Mouse (Mus musculus): ENCODE results near the gene Scn3a. TPM values are rescaled to one million over a fixed set of nuclear protein-coding genes. Genes with fewer than 3 reads are reported as not detected.

Scn3a gene
- polyA plus RNA-seq, 1 experiment from 2014 or later = 37.5 TPM

DNA sequence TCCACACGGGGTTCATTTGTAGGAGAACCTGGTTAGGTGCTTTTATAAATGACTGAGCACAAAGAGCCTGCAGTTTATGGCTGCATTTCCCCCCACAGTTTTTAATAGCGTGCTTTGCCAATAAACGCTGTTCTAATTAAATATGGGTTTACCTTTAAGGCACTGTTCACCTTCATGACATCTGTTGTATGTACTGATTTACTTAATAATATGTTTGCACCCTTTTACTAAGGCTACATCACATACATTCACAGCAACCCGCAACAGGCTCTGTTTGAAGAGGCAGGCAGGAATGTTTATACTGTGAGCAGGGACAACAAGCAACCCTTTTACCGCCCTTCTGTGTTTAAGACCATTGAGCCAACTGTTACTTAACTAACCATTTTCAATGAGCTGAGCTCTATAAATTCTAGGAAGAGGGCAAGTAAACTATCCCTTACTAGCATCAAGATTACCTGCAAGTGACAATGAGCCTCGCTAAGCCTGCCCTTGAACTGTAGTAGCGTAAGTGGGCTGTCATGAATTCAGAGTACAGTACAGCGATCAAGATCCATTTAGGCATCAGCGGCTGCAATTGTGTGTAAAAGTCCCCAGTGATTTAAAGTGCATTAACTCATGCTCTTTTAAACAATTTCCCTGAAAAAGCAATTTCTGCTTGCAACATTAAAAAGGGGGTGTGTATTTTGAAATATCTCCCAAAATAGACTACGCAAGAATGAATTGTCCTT is 35.1 kb downstream of the Scn3a start:
- ATAC-seq (peak; percentile 40; the same call in 1 of the 2 replicates), DNase-seq (ENCODE audit: low spot score) (peak; percentile 42)
- Histone ChIP-seq H3K4me3 (ENCODE audit: low read depth, low read length) (no peak overlapping the region), H3K27me3 (replicated peaks; ENCODE audit: control insufficient read depth, insufficient read depth, low read length) (no peaks in the 10 kb centered on the region), H3K36me3 (ENCODE audit: control insufficient read depth, insufficient read depth, low read length) (no peaks in the 10 kb centered on the region), H3K4me2 (ENCODE audit: low read length) (no peak overlapping the region), H3K9ac (ENCODE audit: low read length) (no peak overlapping the region), H3K9me3 (replicated peaks; ENCODE audit: control insufficient read depth, low read length) (no peaks in the 10 kb centered on the region), H3K4me1 (ENCODE audit: control insufficient read depth, insufficient read depth, low read length) (no peaks in the 10 kb centered on the region), H3K27ac (ENCODE audit: low read depth, low read length) (no peak overlapping the region)
- WGBS = 83% methylated on average over 10 of the region's 10 CpGs

DNA sequence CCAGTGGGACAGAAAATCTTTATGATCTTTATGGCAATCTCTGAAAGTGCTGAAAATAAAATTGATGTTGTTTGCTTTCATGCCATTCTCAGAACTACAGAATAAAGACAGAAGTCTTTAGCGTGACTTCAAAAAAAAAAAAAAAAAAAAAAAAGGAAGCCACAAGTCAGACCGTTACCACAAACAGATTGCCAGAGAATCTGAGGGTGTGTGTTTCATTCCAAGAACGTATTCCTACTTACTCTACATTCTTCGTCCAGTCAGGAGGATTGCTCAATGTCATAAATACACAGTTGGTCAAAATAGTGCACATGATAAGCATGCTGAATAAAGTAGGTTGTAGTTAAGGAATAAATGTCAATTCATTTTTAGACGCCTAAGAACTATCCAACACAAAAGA is 38.3 kb downstream of the Scn3a start:
- Histone ChIP-seq H3K27me3 (replicated peaks; ENCODE audit: control insufficient read depth, insufficient read depth, low read length) (no peaks in the 10 kb centered on the region), H3K27ac (ENCODE audit: low read depth, low read length) (no peak overlapping the region), H3K9me3 (replicated peaks; ENCODE audit: control insufficient read depth, low read length) (no peaks in the 10 kb centered on the region), H3K36me3 (ENCODE audit: control insufficient read depth, insufficient read depth, low read length) (peaks cover 5% of the 10 kb centered on the region; the same call in 1 of the 2 replicates), H3K4me1 (ENCODE audit: control insufficient read depth, insufficient read depth, low read length) (no peaks in the 10 kb centered on the region), H3K9ac (ENCODE audit: low read length) (no peak overlapping the region), H3K4me2 (ENCODE audit: low read length) (no peak overlapping the region), H3K4me3 (ENCODE audit: low read depth, low read length) (no peak overlapping the region)
- WGBS = 77% methylated on average over 5 of the region's 5 CpGs
- ATAC-seq (no peak), DNase-seq (ENCODE audit: low spot score) (no peak)

- Histone ChIP-seq H3K27me3 (replicated peaks; ENCODE audit: control insufficient read depth, insufficient read depth, low read length) (no peaks in the 10 kb centered on the region), H3K4me1 (ENCODE audit: control insufficient read depth, insufficient read depth, low read length) (no peaks in the 10 kb centered on the region), H3K9me3 (replicated peaks; ENCODE audit: control insufficient read depth, low read length) (no peaks in the 10 kb centered on the region), H3K9ac (ENCODE audit: low read length) (no peak overlapping the region), H3K4me3 (ENCODE audit: low read depth, low read length) (no peak overlapping the region), H3K36me3 (ENCODE audit: control insufficient read depth, insufficient read depth, low read length) (peaks cover 9% of the 10 kb centered on the region; the same call in 1 of the 2 replicates), H3K4me2 (ENCODE audit: low read length) (no peak overlapping the region), H3K27ac (ENCODE audit: low read depth, low read length) (no peak overlapping the region)
- no peak for DNase-seq (ENCODE audit: low spot score)
- ATAC-seq = no peak
- WGBS = 83% methylated on average over 6 of the region's 6 CpGs
These were observed 50.7 kb downstream of the Scn3a start for GRCm38 (mm10) chr2:65516703-65517102.

- H3K9me3 ChIP-seq (replicated peaks; ENCODE audit: control insufficient read depth, low read length) = no peaks in the 10 kb centered on the region
- H3K9ac ChIP-seq (ENCODE audit: low read length) = no peak overlapping the region
- H3K4me3 ChIP-seq (ENCODE audit: low read depth, low read length) = no peak overlapping the region
- 87% methylated on average over 12 of the region's 12 CpGs for WGBS
- no peak overlapping the region for H3K4me2 ChIP-seq (ENCODE audit: low read length)
- no peak for ATAC-seq
- H3K36me3 ChIP-seq (ENCODE audit: control insufficient read depth, insufficient read depth, low read length) = peaks cover 11% of the 10 kb centered on the region; the same call in 1 of the 2 replicates
- H3K27me3 ChIP-seq (replicated peaks; ENCODE audit: control insufficient read depth, insufficient read depth, low read length) = no peaks in the 10 kb centered on the region
- no peak overlapping the region for H3K27ac ChIP-seq (ENCODE audit: low read depth, low read length)
- no peak for DNase-seq (ENCODE audit: low spot score)
- no peaks in the 10 kb centered on the region for H3K4me1 ChIP-seq (ENCODE audit: control insufficient read depth, insufficient read depth, low read length)
These were observed 59.2 kb downstream of the Scn3a start for GRCm38 (mm10) chr2:65508217-65508616.

- no peak overlapping the region for H3K27ac ChIP-seq (ENCODE audit: low read depth, low read length)
- peaks cover 13% of the 10 kb centered on the region; the same call in 1 of the 2 replicates for H3K36me3 ChIP-seq (ENCODE audit: control insufficient read depth, insufficient read depth, low read length)
- no peak for DNase-seq (ENCODE audit: low spot score)
- H3K9ac ChIP-seq (ENCODE audit: low read length) = no peak overlapping the region
- no peaks in the 10 kb centered on the region for H3K27me3 ChIP-seq (replicated peaks; ENCODE audit: control insufficient read depth, insufficient read depth, low read length)
- H3K4me2 ChIP-seq (ENCODE audit: low read length) = no peak overlapping the region
- 84% methylated on average over 9 of the region's 9 CpGs for WGBS
- H3K4me1 ChIP-seq (ENCODE audit: control insufficient read depth, insufficient read depth, low read length) = no peaks in the 10 kb centered on the region
- no peaks in the 10 kb centered on the region for H3K9me3 ChIP-seq (replicated peaks; ENCODE audit: control insufficient read depth, low read length)
- no peak overlapping the region for H3K4me3 ChIP-seq (ENCODE audit: low read depth, low read length)
- ATAC-seq = no peak
These were observed 77.0 kb downstream of the Scn3a start for GRCm38 (mm10) chr2:65490450-65490849.

DNA sequence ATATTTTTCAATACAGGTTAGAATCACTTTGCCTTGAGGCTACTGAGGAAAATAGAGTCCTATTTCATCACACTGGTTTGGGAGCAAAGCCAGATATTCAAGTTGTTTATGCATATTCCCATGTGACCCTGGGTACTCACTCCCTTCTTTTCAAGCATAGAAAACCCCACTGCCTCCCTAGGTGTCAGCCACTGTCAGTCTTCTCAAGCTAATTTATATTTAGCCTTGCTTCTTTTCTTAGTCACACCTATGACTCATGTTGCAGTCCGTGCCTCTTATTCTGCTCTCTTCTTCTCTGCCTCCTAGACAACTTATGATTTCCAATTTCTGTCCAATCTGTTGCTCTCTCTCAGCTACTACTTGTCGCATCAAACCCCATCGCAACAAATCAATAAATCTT is 84.0 kb downstream of the Scn3a start:
- Histone ChIP-seq H3K27ac (ENCODE audit: low read depth, low read length) (no peak overlapping the region), H3K27me3 (replicated peaks; ENCODE audit: control insufficient read depth, insufficient read depth, low read length) (no peaks in the 10 kb centered on the region), H3K9me3 (replicated peaks; ENCODE audit: control insufficient read depth, low read length) (no peaks in the 10 kb centered on the region), H3K4me1 (ENCODE audit: control insufficient read depth, insufficient read depth, low read length) (no peaks in the 10 kb centered on the region), H3K9ac (ENCODE audit: low read length) (no peak overlapping the region), H3K36me3 (ENCODE audit: control insufficient read depth, insufficient read depth, low read length) (peaks cover 18% of the 10 kb centered on the region; the same call in 1 of the 2 replicates), H3K4me2 (ENCODE audit: low read length) (no peak overlapping the region), H3K4me3 (ENCODE audit: low read depth, low read length) (no peak overlapping the region)
- DNase-seq (ENCODE audit: low spot score) = no peak
- ATAC-seq = no peak
- WGBS = 82% methylated on average over 3 of the region's 3 CpGs

- H3K36me3 ChIP-seq (ENCODE audit: control insufficient read depth, insufficient read depth, low read length) = peaks cover 21% of the 10 kb centered on the region; the same call in 1 of the 2 replicates
- no peak for DNase-seq (ENCODE audit: low spot score)
- no peak for ATAC-seq
- no peaks in the 10 kb centered on the region for H3K27me3 ChIP-seq (replicated peaks; ENCODE audit: control insufficient read depth, insufficient read depth, low read length)
- H3K4me3 ChIP-seq (ENCODE audit: low read depth, low read length) = no peak overlapping the region
- WGBS = 91% methylated on average over 4 of the region's 4 CpGs
- no peak overlapping the region for H3K27ac ChIP-seq (ENCODE audit: low read depth, low read length)
- no peak overlapping the region for H3K9ac ChIP-seq (ENCODE audit: low read length)
- no peaks in the 10 kb centered on the region for H3K9me3 ChIP-seq (replicated peaks; ENCODE audit: control insufficient read depth, low read length)
- no peaks in the 10 kb centered on the region for H3K4me1 ChIP-seq (ENCODE audit: control insufficient read depth, insufficient read depth, low read length)
- H3K4me2 ChIP-seq (ENCODE audit: low read length) = no peak overlapping the region
These were observed 86.3 kb downstream of the Scn3a start for GRCm38 (mm10) chr2:65481007-65481672.

DNA sequence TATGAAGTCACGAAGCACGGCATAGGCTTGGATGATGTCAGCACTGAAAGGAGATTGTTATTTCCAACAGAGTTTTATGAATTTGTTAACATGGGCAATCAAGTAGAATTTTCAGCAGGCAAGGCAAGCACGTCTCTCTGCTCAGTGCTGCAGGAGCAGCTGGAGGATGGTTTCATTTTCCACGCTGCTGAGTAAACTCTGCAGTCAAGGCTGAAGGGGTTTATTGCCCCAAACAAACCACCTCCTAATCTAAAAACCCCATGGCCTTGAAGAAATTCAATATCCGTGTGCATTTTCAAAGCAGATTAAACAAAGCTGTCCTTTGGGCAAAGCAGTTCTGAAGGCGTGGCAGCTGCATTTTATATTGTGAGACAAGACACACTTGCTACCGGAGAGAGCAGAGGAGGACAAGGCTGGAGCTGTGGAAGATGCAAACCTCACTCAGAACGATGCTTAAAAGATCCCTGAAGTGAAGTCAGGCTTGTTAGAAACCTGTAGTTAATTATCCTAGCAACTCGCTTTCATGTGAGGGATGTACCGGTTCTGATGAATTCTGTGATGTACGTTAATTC is 96.0 kb downstream of the Scn3a start:
- WGBS = 60% methylated on average over 11 of the region's 11 CpGs
- Histone ChIP-seq H3K9ac (ENCODE audit: low read length) (no peak overlapping the region), H3K27ac (ENCODE audit: low read depth, low read length) (no peak overlapping the region; the same call in 1 of the 2 replicates), H3K4me3 (ENCODE audit: low read depth, low read length) (no peak overlapping the region), H3K4me2 (ENCODE audit: low read length) (no peak overlapping the region), H3K4me1 (ENCODE audit: control insufficient read depth, insufficient read depth, low read length) (no peaks in the 10 kb centered on the region), H3K36me3 (ENCODE audit: control insufficient read depth, insufficient read depth, low read length) (peaks cover 38% of the 10 kb centered on the region), H3K9me3 (replicated peaks; ENCODE audit: control insufficient read depth, low read length) (no peaks in the 10 kb centered on the region), H3K27me3 (replicated peaks; ENCODE audit: control insufficient read depth, insufficient read depth, low read length) (no peaks in the 10 kb centered on the region)
- DNase-seq (ENCODE audit: low spot score) (no peak), ATAC-seq (no peak)

DNA sequence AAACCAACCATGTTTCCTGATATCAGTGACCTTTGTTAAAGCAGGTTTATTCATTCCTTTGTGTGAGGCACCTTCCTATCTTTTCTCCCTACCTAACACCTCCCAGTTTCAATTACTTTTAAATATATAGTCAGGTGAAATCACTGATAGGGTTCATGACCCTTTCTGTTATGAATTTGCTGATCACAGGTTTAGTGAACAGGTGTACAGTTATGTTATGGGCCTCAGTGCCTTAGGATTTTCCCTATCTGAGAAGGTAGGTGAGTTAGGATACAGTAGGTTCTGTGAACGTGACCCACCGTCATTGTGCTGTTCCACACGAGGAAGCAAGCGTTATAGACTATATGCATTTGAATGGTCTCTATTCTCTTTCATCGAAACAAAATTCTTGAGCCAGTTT is 101.7 kb downstream of the Scn3a start:
- 90% methylated on average over 5 of the region's 5 CpGs for WGBS
- Histone ChIP-seq H3K27ac (ENCODE audit: low read depth, low read length) (no peak overlapping the region), H3K4me3 (ENCODE audit: low read depth, low read length) (no peak overlapping the region), H3K36me3 (ENCODE audit: control insufficient read depth, insufficient read depth, low read length) (peaks cover 43% of the 10 kb centered on the region), H3K27me3 (replicated peaks; ENCODE audit: control insufficient read depth, insufficient read depth, low read length) (no peaks in the 10 kb centered on the region), H3K4me2 (ENCODE audit: low read length) (no peak overlapping the region), H3K4me1 (ENCODE audit: control insufficient read depth, insufficient read depth, low read length) (no peaks in the 10 kb centered on the region), H3K9me3 (replicated peaks; ENCODE audit: control insufficient read depth, low read length) (no peaks in the 10 kb centered on the region), H3K9ac (ENCODE audit: low read length) (no peak overlapping the region)
- DNase-seq (ENCODE audit: low spot score) (no peak), ATAC-seq (no peak)
